Mouse (Mus musculus) embryonic facial prominence, embryonic 12.5 days (tissue): ENCODE data around the gene Ncf4. TPM values are rescaled to one million over a fixed set of nuclear protein-coding genes. Genes with fewer than 3 reads are reported as not detected.

Experiments
- ATAC-seq: fragments of 200-750 bp; cut with Nextera tagmentation; 2 replicates; pipeline ENCODE4 v1.8.0; 2017; ENCODE audit not compliant: insufficient number of reproducible peaks, insufficient read depth, low FRiP score, low TSS enrichment
- H3K27ac ChIP-seq: fragments of 300-500 bp; sonication (generic); 2 replicates; pipeline ENCODE4 v1.5.1; 2016; ENCODE audit warnings: mild to moderate bottlenecking
- H3K27me3 ChIP-seq: fragments of 300-500 bp; sonication (generic); 2 replicates; pipeline ENCODE4 v1.6.1; 2016; ENCODE audit warnings: mild to moderate bottlenecking, moderate library complexity
- H3K36me3 ChIP-seq: fragments of 300-500 bp; sonication (generic); 2 replicates; pipeline ENCODE4 v1.6.1; 2016; ENCODE audit warnings: mild to moderate bottlenecking
- H3K4me1 ChIP-seq: fragments of 300-500 bp; sonication (generic); 2 replicates; pipeline ENCODE4 v1.6.1; 2016
- H3K4me2 ChIP-seq: fragments of 300-500 bp; sonication (generic); replicated peaks from 2 replicates; pipeline ENCODE4 v1.6.1; 2016; ENCODE audit warnings: mild to moderate bottlenecking, moderate library complexity
- H3K4me3 ChIP-seq: fragments of 300-500 bp; sonication (generic); 2 replicates; pipeline ENCODE4 v1.5.1; 2016; ENCODE audit warnings: mild to moderate bottlenecking
- H3K9ac ChIP-seq: fragments of 300-500 bp; sonication (generic); 2 replicates; pipeline ENCODE4 v1.6.1; 2016; ENCODE audit warnings: mild to moderate bottlenecking, moderate library complexity
- H3K9me3 ChIP-seq: fragments of 300-500 bp; sonication (generic); 2 replicates; pipeline ENCODE4 v1.6.1; 2016; ENCODE audit warnings: mild to moderate bottlenecking, moderate library complexity
- WGBS: fragments of 180-500 bp; shearing (Covaris S2); methylation state at CpG from one replicate; pipeline ENCODE4 v1.1.7; 2016; 5-methylcytosine and 5-hydroxymethylcytosine counted together
- microRNA-seq: library from miRNA; unstranded; fragments of <30 nt; microRNA quantifications from one replicate; pipeline ENCODE4, GENCODE M21; 2017
- polyA plus RNA-seq: library from polyadenylated mRNA; unstranded; fragments of >200 nt; fragmentation: Nextera tagmentation; extraction: Ambion mirVana; gene quantifications from 2 replicates; pipeline ENCODE4 v1.2.1, GENCODE M21; 2016

Ncf4 gene
- polyA plus RNA-seq, 1 experiment from 2014 or later: 5.8 TPM

GRCm38 (mm10) chr15:78298558-78298957 lies 54.0 kb downstream of the Ncf4 start:
- ATAC-seq: no peak
- Histone ChIP-seq H3K4me3 (no peak overlapping the region), H3K9ac (no peak overlapping the region), H3K36me3 (no peaks in the 10 kb centered on the region), H3K27ac (no peak overlapping the region), H3K27me3 (no peaks in the 10 kb centered on the region), H3K9me3 (no peaks in the 10 kb centered on the region), H3K4me2 (no peak overlapping the region), H3K4me1 (no peaks in the 10 kb centered on the region)
- WGBS: 79% methylated on average over 1 of the region's 1 CpGs

DNA sequence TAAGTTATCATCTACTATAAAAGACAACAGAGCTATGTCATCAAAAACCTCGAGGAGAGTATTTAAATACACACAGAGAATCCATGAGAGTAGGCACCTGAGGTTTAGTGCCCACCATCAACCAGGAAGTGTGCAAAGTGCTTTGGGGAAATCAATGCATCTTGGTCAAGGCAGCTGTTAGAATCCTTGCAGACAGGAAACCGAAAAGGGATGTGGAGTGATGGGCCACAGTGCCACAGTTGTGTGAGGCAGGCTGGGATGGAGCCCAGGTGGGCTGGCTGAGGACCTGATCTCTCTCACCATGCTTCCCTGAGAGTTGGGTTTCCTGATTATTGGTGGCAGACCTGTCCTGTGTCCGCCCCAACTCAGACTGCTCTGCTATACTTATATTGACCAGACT lies 55.0 kb downstream of the Ncf4 start:
- WGBS: 77% methylated on average over 3 of the region's 3 CpGs
- no peaks in the 10 kb centered on the region for H3K27me3 ChIP-seq
- no peaks in the 10 kb centered on the region for H3K4me1 ChIP-seq
- H3K36me3 ChIP-seq: no peaks in the 10 kb centered on the region
- no peaks in the 10 kb centered on the region for H3K9me3 ChIP-seq
- H3K4me3 ChIP-seq: no peak overlapping the region
- H3K27ac ChIP-seq: no peak overlapping the region
- ATAC-seq: no peak
- no peak overlapping the region for H3K9ac ChIP-seq
- H3K4me2 ChIP-seq: no peak overlapping the region

GRCm38 (mm10) chr15:78300773-78301172 lies 56.2 kb downstream of the Ncf4 start:
- no peaks in the 10 kb centered on the region for H3K27me3 ChIP-seq
- no peak overlapping the region for H3K4me2 ChIP-seq
- no peaks in the 10 kb centered on the region for H3K4me1 ChIP-seq
- H3K27ac ChIP-seq: no peak overlapping the region
- no peaks in the 10 kb centered on the region for H3K9me3 ChIP-seq
- no peak for ATAC-seq
- no peak overlapping the region for H3K9ac ChIP-seq
- H3K4me3 ChIP-seq: no peak overlapping the region
- H3K36me3 ChIP-seq: no peaks in the 10 kb centered on the region

- Histone ChIP-seq H3K27me3 (no peaks in the 10 kb centered on the region), H3K4me2 (no peak overlapping the region), H3K36me3 (no peaks in the 10 kb centered on the region), H3K4me1 (no peaks in the 10 kb centered on the region), H3K9me3 (no peaks in the 10 kb centered on the region), H3K27ac (no peak overlapping the region), H3K9ac (no peak overlapping the region), H3K4me3 (no peak overlapping the region)
- ATAC-seq: no peak
- WGBS: 91% methylated on average over 4 of the region's 4 CpGs
These were observed 58.1 kb downstream of the Ncf4 start for GRCm38 (mm10) chr15:78302718-78303117.

DNA sequence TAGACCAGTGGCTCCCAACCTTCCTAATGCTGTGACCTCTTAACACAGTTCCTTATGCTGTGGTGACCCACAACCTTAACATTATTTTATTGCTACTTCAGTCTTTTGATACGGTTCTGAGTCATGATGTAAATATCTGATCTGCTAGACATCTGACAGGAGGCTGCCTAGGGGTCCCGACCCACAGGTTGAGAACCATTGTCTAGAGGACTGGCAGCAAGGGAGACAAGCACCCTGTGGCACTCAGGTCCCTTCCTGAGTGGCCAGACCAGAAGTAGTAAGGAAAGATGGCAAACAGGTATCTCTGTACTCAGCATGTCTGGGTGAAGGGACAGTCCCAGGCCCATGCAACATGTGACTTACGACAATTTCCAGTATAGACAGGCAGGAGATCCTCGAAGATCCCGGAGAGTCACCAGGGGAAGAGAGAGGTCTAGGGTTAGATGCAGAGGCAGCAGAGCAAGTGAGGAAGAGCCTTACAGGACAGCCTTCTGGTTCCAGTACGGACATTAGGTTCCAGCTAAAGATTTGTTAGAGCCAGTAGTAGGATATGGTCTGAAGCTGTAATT lies 59.1 kb downstream of the Ncf4 start:
- Histone ChIP-seq H3K27me3 (no peaks in the 10 kb centered on the region), H3K4me3 (no peak overlapping the region), H3K36me3 (no peaks in the 10 kb centered on the region), H3K9me3 (no peaks in the 10 kb centered on the region), H3K4me1 (no peaks in the 10 kb centered on the region), H3K27ac (no peak overlapping the region), H3K9ac (no peak overlapping the region), H3K4me2 (no peak overlapping the region)
- 89% methylated on average over 6 of the region's 6 CpGs for WGBS
- no peak for ATAC-seq

GRCm38 (mm10) chr15:78305341-78305933 lies 60.8 kb downstream of the Ncf4 start, which contains the start of gene Csf2rb2:
Csf2rb2 (minus strand) TSS chr15:78305721.
- Histone ChIP-seq H3K4me1 (no peaks in the 10 kb centered on the region), H3K4me3 (no peak within 1 kb of the TSS), H3K9me3 (no peaks in the 10 kb centered on the region), H3K9ac (no peak within 1 kb of the TSS), H3K36me3 (no peaks in the 10 kb centered on the region), H3K27me3 (no peaks in the 10 kb centered on the region), H3K4me2 (no peak within 1 kb of the TSS), H3K27ac (no peak within 1 kb of the TSS)
- 83% methylated on average over 10 of the region's 10 CpGs for WGBS
- ATAC-seq: no peak

DNA sequence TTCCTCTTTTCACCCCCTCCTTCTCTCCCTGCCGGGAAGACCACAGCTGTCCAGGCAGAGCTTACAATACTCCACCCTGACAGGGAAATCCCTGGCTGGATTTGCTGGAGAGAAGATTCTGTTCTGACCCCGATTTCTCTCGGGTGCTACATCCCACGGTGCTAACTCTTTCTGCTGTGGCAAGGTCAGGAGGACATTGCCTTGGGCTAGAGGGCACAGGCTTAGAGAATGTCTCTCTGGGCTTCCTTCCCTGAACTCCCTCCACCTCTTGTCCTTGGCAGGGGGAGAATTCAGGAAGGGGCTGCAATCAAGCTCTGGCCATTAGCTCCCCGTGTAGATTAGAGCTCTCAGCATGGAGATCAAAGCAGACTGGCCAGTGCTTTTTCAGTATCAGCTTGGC lies 65.3 kb downstream of the Ncf4 start:
- H3K4me1 ChIP-seq: no peaks in the 10 kb centered on the region
- WGBS: 20% methylated on average over 5 of the region's 5 CpGs

DNA sequence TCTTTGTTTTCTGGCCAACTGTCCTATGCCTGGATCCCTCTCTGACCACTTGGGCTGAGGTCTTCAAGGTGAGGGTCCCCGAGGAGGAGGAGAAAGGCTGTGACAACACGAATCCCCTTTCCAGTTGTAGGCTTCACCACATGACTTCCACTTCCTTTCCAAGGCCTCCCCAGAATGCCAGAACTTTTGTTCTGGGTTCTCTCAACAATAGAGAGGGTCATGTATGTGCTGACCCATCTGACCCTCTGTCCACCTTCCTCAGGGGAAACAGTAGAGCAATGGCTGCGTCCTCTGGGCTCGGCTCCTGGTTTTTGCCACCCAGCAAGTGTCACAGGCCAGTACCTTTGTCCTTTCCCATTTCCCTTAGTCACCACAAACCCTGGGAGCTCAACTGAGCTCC lies 66.4 kb downstream of the Ncf4 start:
- no peaks in the 10 kb centered on the region for H3K27me3 ChIP-seq
- 70% methylated on average over 4 of the region's 4 CpGs for WGBS
- H3K9ac ChIP-seq: no peak overlapping the region
- H3K4me1 ChIP-seq: no peaks in the 10 kb centered on the region
- H3K9me3 ChIP-seq: no peaks in the 10 kb centered on the region
- no peaks in the 10 kb centered on the region for H3K36me3 ChIP-seq
- no peak overlapping the region for H3K4me2 ChIP-seq
- H3K4me3 ChIP-seq: no peak overlapping the region
- no peak overlapping the region for H3K27ac ChIP-seq
- ATAC-seq: no peak

More for the DNA sequence above, 65.3 kb downstream of the Ncf4 start:
- Histone ChIP-seq H3K9me3 (no peaks in the 10 kb centered on the region), H3K4me3 (no peak overlapping the region), H3K27ac (no peak overlapping the region), H3K4me2 (no peak overlapping the region), H3K27me3 (no peaks in the 10 kb centered on the region), H3K9ac (no peak overlapping the region), H3K36me3 (no peaks in the 10 kb centered on the region)
- no peak for ATAC-seq

Small RNA genes lying within 50 kb of the gene (microRNA-seq; reads per million reads assigned to microRNA genes)
- gene Mir7676-1: not detected

Other genes starting within 250 kb of the Ncf4 start
- 0.03 and 0.13 TPM in 2 replicates for gene Cacng2, start 124.8 kb upstream of the Ncf4 start, polyA plus RNA-seq
- 90.0 and 90.5 TPM in 2 replicates for gene Ift27, start 70.7 kb upstream of the Ncf4 start, polyA plus RNA-seq
- gene Pvalb, start 38.4 kb upstream of the Ncf4 start, polyA plus RNA-seq: 0.46 and 0.48 TPM in 2 replicates
- 0.31 and 0.35 TPM in 2 replicates for gene Csf2rb2, start 60.9 kb downstream of the Ncf4 start, polyA plus RNA-seq
- gene Csf2rb, start 81.0 kb downstream of the Ncf4 start, polyA plus RNA-seq: 1.1 and 2.3 TPM in 2 replicates
- not detected in 2 replicates for gene Tex33, start 151.1 kb downstream of the Ncf4 start, polyA plus RNA-seq
- 10.1 and 11.9 TPM in 2 replicates for gene Tst, start 161.1 kb downstream of the Ncf4 start, polyA plus RNA-seq
- 1.6 and 2.1 TPM in 2 replicates for gene Mpst, start 161.6 kb downstream of the Ncf4 start, polyA plus RNA-seq
- gene Kctd17, start 183.8 kb downstream of the Ncf4 start, polyA plus RNA-seq: 56.1 and 58.9 TPM in 2 replicates
- 0.66 and 1.4 TPM in 2 replicates for gene Tmprss6, start 223.8 kb downstream of the Ncf4 start, polyA plus RNA-seq